In genomic region chr6:8259004-8259666, GRCm38 (mm10) we compare ENCODE assay signal across 8 mouse cellular contexts. TPM values are rescaled to one million over a fixed set of nuclear protein-coding genes. Genes with fewer than 3 reads are reported as not detected.
DNase-seq lines count a peak whose midpoint lies in the region; ATAC-seq and TF ChIP-seq lines count a peak whose summit lies in the region.

Gene Rpa3 (minus strand): TSS chr6:8259173.
Gene Umad1 (plus strand): TSS chr6:8259288.
Gene Gm45062 (plus strand): TSS chr6:8259450.

- no peaks in the 10 kb centered on the region for H3K27me3 ChIP-seq in C2C12 (ENCODE audit: control insufficient read depth, insufficient read depth, insufficient read length)
- H3K27me3 ChIP-seq in erythroblast, embryonic 14.5 days (ENCODE audit: control insufficient read depth), result no peaks in the 10 kb centered on the region
- H3K27me3 ChIP-seq in heart, embryonic 11.5 days (ENCODE audit: control insufficient read depth, insufficient read depth, low read length), result no peaks in the 10 kb centered on the region
- H3K27me3 ChIP-seq in kidney, embryonic 16.5 days (ENCODE audit: insufficient read depth, low read length), result no peaks in the 10 kb centered on the region
- H3K27me3 ChIP-seq in liver, adult 2 months (ENCODE audit: control insufficient read depth, insufficient read depth, low read length), result no peaks in the 10 kb centered on the region
- no peaks in the 10 kb centered on the region for H3K27me3 ChIP-seq in myocyte (ENCODE audit: control insufficient read depth, insufficient read depth, insufficient read length)
- no peaks in the 10 kb centered on the region for H3K27me3 ChIP-seq in splenic B cell, adult 2 months (ENCODE audit: control insufficient read depth, insufficient read depth, low read length, poor library complexity, severe bottlenecking)

- H3K4me1 ChIP-seq in erythroblast, embryonic 14.5 days (ENCODE audit: control insufficient read depth), result peaks cover 17% of the 10 kb centered on the region
- H3K4me1 ChIP-seq in heart, embryonic 11.5 days (ENCODE audit: control insufficient read depth, insufficient read depth, low read length), result peaks cover 4% of the 10 kb centered on the region; the same call in 1 of the 2 replicates
- 0 out of 2 replicates have a peak, but pooled peaks cover 10% of the 10 kb centered on the region for H3K4me1 ChIP-seq in kidney, embryonic 16.5 days (ENCODE audit: insufficient read depth, low read length)
- peaks cover 2% of the 10 kb centered on the region; the same call in 1 of the 2 replicates for H3K4me1 ChIP-seq in liver, adult 2 months (ENCODE audit: control insufficient read depth, insufficient read depth, low read length)

- peak within 1 kb of the TSS; percentile 64 for H3K27ac ChIP-seq in heart, embryonic 11.5 days (ENCODE audit: low read depth, low read length)
- peak within 1 kb of the TSS; percentile 85 for H3K27ac ChIP-seq in kidney, embryonic 16.5 days (ENCODE audit: low read length)
- H3K27ac ChIP-seq in liver, adult 2 months (replicated peaks; ENCODE audit: insufficient read depth, low read depth, low read length), result peak within 1 kb of the TSS; percentile 80

- peak; percentile 100 for DNase-seq in brain, embryonic 14.5 days (ENCODE audit: low read depth)
- DNase-seq in liver, adult 2 months (ENCODE audit: extremely low read depth, low read depth, low spot score), result peak; percentile 95
- peak; percentile 98 for DNase-seq in splenic B cell, adult 2 months (ENCODE audit: low read depth, low spot score)

- no peaks in the 10 kb centered on the region for H3K9me3 ChIP-seq in erythroblast, embryonic 14.5 days (ENCODE audit: control insufficient read depth, low read length)
- H3K9me3 ChIP-seq in heart, embryonic 11.5 days (replicated peaks; ENCODE audit: control insufficient read depth, low read length), result no peaks in the 10 kb centered on the region
- no peaks in the 10 kb centered on the region for H3K9me3 ChIP-seq in kidney, embryonic 16.5 days (ENCODE audit: low read length)

- H3K36me3 ChIP-seq in C2C12 (ENCODE audit: control insufficient read depth, insufficient read depth) (peaks cover 19% of the 10 kb centered on the region), myocyte (ENCODE audit: control insufficient read depth, insufficient read depth) (peaks cover 5% of the 10 kb centered on the region)
- peaks cover 21% of the 10 kb centered on the region for H3K36me3 ChIP-seq in erythroblast, embryonic 14.5 days (ENCODE audit: control insufficient read depth)
- no peaks in the 10 kb centered on the region for H3K36me3 ChIP-seq in heart, embryonic 11.5 days (ENCODE audit: control insufficient read depth, insufficient read depth, low read length)
- 0 out of 2 replicates have a peak, but pooled peaks cover 4% of the 10 kb centered on the region for H3K36me3 ChIP-seq in kidney, embryonic 16.5 days (ENCODE audit: insufficient read depth, low read length)
- H3K36me3 ChIP-seq in liver, adult 2 months (ENCODE audit: control insufficient read depth, insufficient read depth, low read length), result 0 out of 2 replicates have a peak, but pooled peaks cover 1% of the 10 kb centered on the region
- no peaks in the 10 kb centered on the region for H3K36me3 ChIP-seq in splenic B cell, adult 2 months (ENCODE audit: control insufficient read depth, insufficient read depth, low read length, poor library complexity, severe bottlenecking)

- TF ChIP-seq CTCF in C2C12 (IDR thresholded peaks at IDR 0.05; ENCODE audit: control insufficient read depth, insufficient read depth, insufficient read length), result no peak
- no peak for TF ChIP-seq CTCF in brain, embryonic 14.5 days (IDR thresholded peaks at IDR 0.05; ENCODE audit: borderline replicate concordance, extremely low read depth, insufficient read depth, insufficient read length)
- TF ChIP-seq CTCF in liver, adult 2 months (IDR thresholded peaks at IDR 0.05; ENCODE audit: low read depth, low read length), result no peak

- H3ac ChIP-seq in C2C12 (ENCODE audit: control insufficient read depth, insufficient read length, low read depth) (peak within 1 kb of the TSS; percentile 96), myocyte (ENCODE audit: control insufficient read depth, insufficient read length) (peak within 1 kb of the TSS; percentile 13)

- peak; percentile 32; the same call in 1 of the 2 replicates for TF ChIP-seq POLR2A in brain, embryonic 14.5 days (IDR thresholded peaks at IDR 0.05; ENCODE audit: borderline replicate concordance, extremely low read depth, insufficient read depth, insufficient read length, poor library complexity, severe bottlenecking)
- TF ChIP-seq POLR2A in liver, adult 2 months (IDR thresholded peaks at IDR 0.05; ENCODE audit: extremely low read depth, insufficient read depth, low read length), result peak; percentile 60; the same call in 1 of the 2 replicates
- TF ChIP-seq POLR2A in myocyte (IDR thresholded peaks at IDR 0.05; ENCODE audit: insufficient read length, low read depth), result peak; percentile 77

- ATAC-seq in heart, embryonic 11.5 days (replicated peaks; ENCODE audit: insufficient number of reproducible peaks, low FRiP score, low TSS enrichment), result peak; percentile 100
- ATAC-seq in kidney, embryonic 16.5 days (ENCODE audit: low FRiP score, low TSS enrichment), result peak; percentile 100

- H3K4me2 ChIP-seq in heart, embryonic 11.5 days, result peak within 1 kb of the TSS; percentile 82
- H3K4me2 ChIP-seq in kidney, embryonic 16.5 days (replicated peaks; ENCODE audit: low read depth, low read length), result peak within 1 kb of the TSS; percentile 92
- H3K4me2 ChIP-seq in myocyte (ENCODE audit: low read depth), result peak within 1 kb of the TSS; percentile 96

- WGBS in heart, embryonic 11.5 days (ENCODE audit: insufficient replicate concordance), result under 1% methylated on average over 64 of the region's 64 CpGs
- under 1% methylated on average over 61 of the region's 64 CpGs for WGBS in kidney, embryonic 16.5 days
- WGBS in liver, adult 2 months, result under 1% methylated on average over 64 of the region's 64 CpGs

- H3K9ac ChIP-seq in heart, embryonic 11.5 days (ENCODE audit: low read depth, low read length), result peak within 1 kb of the TSS; percentile 88
- peak within 1 kb of the TSS; percentile 79 for H3K9ac ChIP-seq in kidney, embryonic 16.5 days (replicated peaks; ENCODE audit: low read length)
- H3K9ac ChIP-seq in liver, adult 2 months (ENCODE audit: low read depth, low read length), result peak within 1 kb of the TSS; percentile 84

- H3K79me2 ChIP-seq in C2C12 (ENCODE audit: control insufficient read depth, insufficient read depth), result peaks cover 50% of the 10 kb centered on the region
- peaks cover 6% of the 10 kb centered on the region; the same call in 1 of the 2 replicates for H3K79me2 ChIP-seq in liver, adult 2 months (ENCODE audit: control insufficient read depth, insufficient read depth, low read length)
- peaks cover 24% of the 10 kb centered on the region for H3K79me2 ChIP-seq in myocyte (ENCODE audit: control insufficient read depth, insufficient read depth)

- H3K4me3 ChIP-seq in C2C12 (ENCODE audit: insufficient read depth, poor library complexity, severe bottlenecking) (peak within 1 kb of the TSS; percentile 78), myocyte (peak within 1 kb of the TSS; percentile 92)
- peak within 1 kb of the TSS; percentile 99 for H3K4me3 ChIP-seq in erythroblast, embryonic 14.5 days (replicated peaks)
- peak within 1 kb of the TSS; percentile 89 for H3K4me3 ChIP-seq in heart, embryonic 11.5 days (ENCODE audit: low read depth, low read length)
- peak within 1 kb of the TSS; percentile 87 for H3K4me3 ChIP-seq in kidney, embryonic 16.5 days (ENCODE audit: low read length)
- H3K4me3 ChIP-seq in liver, adult 2 months (ENCODE audit: insufficient read depth, low read depth, low read length), result peak within 1 kb of the TSS; percentile 89

- H3K79me3 ChIP-seq in C2C12 (ENCODE audit: low read depth), result peaks cover 26% of the 10 kb centered on the region

TF ChIP-seq in C2C12, 6 proteins besides CTCF, POLR2A, EP300 and RAD21:
- no peak for TF ChIP-seq MYOD1 (IDR thresholded peaks at IDR 0.05; ENCODE audit: control insufficient read depth, insufficient read length, low read depth)
- peak; percentile 65 for TF ChIP-seq MAX (IDR thresholded peaks at IDR 0.05)

TF ChIP-seq in myocyte, 11 proteins besides CTCF, POLR2A, EP300 and RAD21:
- TF ChIP-seq E2F4 (IDR thresholded peaks at IDR 0.05; ENCODE audit: insufficient read depth) (peak; percentile 76), CEBPB (IDR thresholded peaks at IDR 0.05; ENCODE audit: insufficient read depth, poor library complexity, severe bottlenecking) (0 out of 2 replicates have a peak, but pooled peaks have one; percentile 23), POLR2AphosphoS2 (IDR thresholded peaks at IDR 0.05; ENCODE audit: insufficient read length, low read depth) (peak; percentile 79), MYOD1 (IDR thresholded peaks at IDR 0.05; ENCODE audit: control insufficient read depth in 1 of 3, insufficient read length in 2 of 3, low read depth in 2 of 3) (no peak)
TF ChIP-seq in myocyte: peak in this region for 3.

RNA-seq across cellular contexts. Expression of gene Rpa3, which starts in this region (rescaled TPM):
- 73.6 TPM for polyA plus RNA-seq in C2C12 (2012; fragmentation: generic; extraction: Trizol)
- 36.1 and 48.9 TPM in 2 replicates for polyA plus RNA-seq in brain, embryonic 14.5 days (2012; rRNA removed)
- polyA plus RNA-seq in erythroblast, embryonic 14.5 days (2012), result 0.57 and 0.87 TPM in 2 replicates
- 145 and 146 TPM in 2 replicates for polyA plus RNA-seq in heart, embryonic 11.5 days (2014; fragmentation: Nextera tagmentation; extraction: Ambion mirVana)
- polyA plus RNA-seq in kidney, embryonic 16.5 days (2015; fragmentation: Nextera tagmentation; extraction: Ambion mirVana), result 135 and 149 TPM in 2 replicates
- 13.2 and 17.1 TPM in 2 replicates for total RNA-seq in liver, adult 2 months (2014; rRNA removed)
- polyA plus RNA-seq in liver, adult 2 months (2012; rRNA removed), result 1.6 and 1.8 TPM in 2 replicates
- 37.9 TPM for polyA plus RNA-seq in myocyte (2012; fragmentation: generic; extraction: Trizol)

RNA-seq across cellular contexts. Expression of gene Umad1, which starts in this region (rescaled TPM):
- 4.5 TPM for polyA plus RNA-seq in C2C12 (2012; fragmentation: generic; extraction: Trizol)
- polyA plus RNA-seq in brain, embryonic 14.5 days (2012; rRNA removed), result 27.3 and 28.0 TPM in 2 replicates
- polyA plus RNA-seq in erythroblast, embryonic 14.5 days (2012), result 0.62 and 1.5 TPM in 2 replicates
- 25.0 and 25.1 TPM in 2 replicates for polyA plus RNA-seq in heart, embryonic 11.5 days (2014; fragmentation: Nextera tagmentation; extraction: Ambion mirVana)
- polyA plus RNA-seq in kidney, embryonic 16.5 days (2015; fragmentation: Nextera tagmentation; extraction: Ambion mirVana), result 25.5 and 27.4 TPM in 2 replicates
- 17.0 and 17.3 TPM in 2 replicates for total RNA-seq in liver, adult 2 months (2014; rRNA removed)
- 12.1 and 15.0 TPM in 2 replicates for polyA plus RNA-seq in liver, adult 2 months (2012; rRNA removed)
- polyA plus RNA-seq in myocyte (2012; fragmentation: generic; extraction: Trizol), result 5.9 TPM

RNA-seq across cellular contexts. Expression of gene Gm45062, which starts in this region (rescaled TPM):
- polyA plus RNA-seq in C2C12 (2012; fragmentation: generic; extraction: Trizol), result 0.33 TPM
- 15.5 and 22.1 TPM in 2 replicates for polyA plus RNA-seq in brain, embryonic 14.5 days (2012; rRNA removed)
- not detected in 2 replicates for polyA plus RNA-seq in erythroblast, embryonic 14.5 days (2012)
- 6.8 and 11.2 TPM in 2 replicates for polyA plus RNA-seq in heart, embryonic 11.5 days (2014; fragmentation: Nextera tagmentation; extraction: Ambion mirVana)
- polyA plus RNA-seq in kidney, embryonic 16.5 days (2015; fragmentation: Nextera tagmentation; extraction: Ambion mirVana), result 13.3 and 14.7 TPM in 2 replicates
- 2.0 and 2.8 TPM in 2 replicates for total RNA-seq in liver, adult 2 months (2014; rRNA removed)
- 0.70 TPM in 1 of 2 replicates, not detected in the other for polyA plus RNA-seq in liver, adult 2 months (2012; rRNA removed)
- 0.71 TPM for polyA plus RNA-seq in myocyte (2012; fragmentation: generic; extraction: Trizol)

Comparison
In these comparisons a context has a peak if more than half of its experiments do, and no peak if none do; other contexts are left out.
1. Peak in every context shown above with its lines: DNase-seq, ATAC-seq, H3K4me3 ChIP-seq and H3K27ac ChIP-seq.
2. RNA of gene Rpa3 (polyA plus RNA-seq): 145 to 146 TPM in heart, embryonic 11.5 days, 135 to 149 TPM in kidney, embryonic 16.5 days, 73.6 TPM in C2C12 (single experiment), 37.9 TPM in myocyte (single experiment) and 36.1 to 48.9 TPM in brain, embryonic 14.5 days; 1.6 to 1.8 TPM in liver, adult 2 months and 0.57 to 0.87 TPM in erythroblast, embryonic 14.5 days; every median in the first group is over 10 times any median in the second.